Mouse (Mus musculus): ENCODE results near the gene Slc20a1. TPM values are rescaled to one million over a fixed set of nuclear protein-coding genes. Genes with fewer than 3 reads are reported as not detected.

Gene Slc20a1
- polyA plus RNA-seq, 1 experiment from 2014 or later: 47.0 TPM

DNA sequence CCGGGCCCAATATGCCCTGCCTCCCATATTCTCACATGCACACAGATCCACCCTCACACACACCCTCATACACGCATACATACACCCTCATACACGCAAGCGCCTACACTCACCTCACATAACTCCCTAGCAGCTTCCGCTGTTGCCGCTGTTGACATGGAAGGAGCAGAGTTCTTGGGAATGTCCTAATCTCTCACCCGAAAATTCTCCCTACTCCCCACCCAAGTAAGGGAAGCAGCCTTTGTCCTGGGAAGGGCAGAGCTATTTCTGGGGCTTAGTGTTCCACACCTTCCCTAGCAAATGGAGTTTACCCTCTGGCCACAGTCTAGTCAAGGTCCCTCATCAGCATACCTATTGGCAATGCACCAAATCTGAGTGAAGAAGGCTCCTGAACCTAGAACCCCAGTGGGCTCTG is 49.1 kb downstream of the Slc20a1 start:
- DNase-seq (ENCODE audit: low spot score): no peak
- WGBS: 95% methylated on average over 7 of the region's 7 CpGs

DNA sequence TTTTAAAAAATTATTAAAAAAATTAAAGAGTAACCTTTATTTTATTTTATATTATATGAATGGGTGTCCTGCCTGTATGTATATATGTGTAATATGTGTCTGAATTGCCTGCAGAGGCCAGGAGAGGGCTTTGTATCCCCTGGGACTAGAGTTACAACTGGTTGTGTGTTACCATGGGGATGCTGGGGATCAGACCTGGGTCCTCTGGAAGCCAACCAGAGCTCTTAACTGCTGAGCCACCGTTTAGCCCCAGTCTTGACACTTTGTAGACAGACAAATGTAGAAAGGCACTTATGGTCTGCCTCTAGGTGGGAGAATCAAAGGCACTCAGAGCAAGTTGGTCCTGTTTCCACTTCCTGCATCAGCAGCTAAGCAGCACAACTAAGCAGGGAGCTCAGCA is 50.8 kb downstream of the Slc20a1 start:
- Histone ChIP-seq H3K9ac (ENCODE audit: low read length) (no peak overlapping the region), H3K36me3 (ENCODE audit: control insufficient read depth, insufficient read depth, low read length) (no peaks in the 10 kb centered on the region), H3K4me3 (ENCODE audit: low read depth, low read length) (no peak overlapping the region), H3K27me3 (ENCODE audit: control insufficient read depth, insufficient read depth, low read length) (no peaks in the 10 kb centered on the region), H3K4me1 (ENCODE audit: control insufficient read depth, insufficient read depth, low read length) (no peaks in the 10 kb centered on the region), H3K4me2 (ENCODE audit: low read depth, severe bottlenecking) (no peak overlapping the region), H3K9me3 (ENCODE audit: control insufficient read depth, low read length) (no peaks in the 10 kb centered on the region), H3K27ac (replicated peaks; ENCODE audit: low read depth, low read length) (no peak overlapping the region)
- DNase-seq (ENCODE audit: low spot score) (no peak), ATAC-seq (ENCODE audit: insufficient number of reproducible peaks, low FRiP score, low TSS enrichment, low read depth) (no peak)
- 29% methylated on average over 1 of the region's 1 CpGs for WGBS

More for the DNA sequence above, 49.1 kb downstream of the Slc20a1 start:
- H3K9ac ChIP-seq (ENCODE audit: low read length): no peak overlapping the region
- H3K27me3 ChIP-seq (ENCODE audit: control insufficient read depth, insufficient read depth, low read length): no peaks in the 10 kb centered on the region
- H3K4me3 ChIP-seq (ENCODE audit: low read depth, low read length): no peak overlapping the region
- H3K36me3 ChIP-seq (ENCODE audit: control insufficient read depth, insufficient read depth, low read length): no peaks in the 10 kb centered on the region
- no peak for ATAC-seq (ENCODE audit: insufficient number of reproducible peaks, low FRiP score, low TSS enrichment, low read depth)
- H3K4me1 ChIP-seq (ENCODE audit: control insufficient read depth, insufficient read depth, low read length): no peaks in the 10 kb centered on the region
- no peaks in the 10 kb centered on the region for H3K9me3 ChIP-seq (ENCODE audit: control insufficient read depth, low read length)
- H3K27ac ChIP-seq (replicated peaks; ENCODE audit: low read depth, low read length): no peak overlapping the region
- no peak overlapping the region for H3K4me2 ChIP-seq (ENCODE audit: low read depth, severe bottlenecking)

DNA sequence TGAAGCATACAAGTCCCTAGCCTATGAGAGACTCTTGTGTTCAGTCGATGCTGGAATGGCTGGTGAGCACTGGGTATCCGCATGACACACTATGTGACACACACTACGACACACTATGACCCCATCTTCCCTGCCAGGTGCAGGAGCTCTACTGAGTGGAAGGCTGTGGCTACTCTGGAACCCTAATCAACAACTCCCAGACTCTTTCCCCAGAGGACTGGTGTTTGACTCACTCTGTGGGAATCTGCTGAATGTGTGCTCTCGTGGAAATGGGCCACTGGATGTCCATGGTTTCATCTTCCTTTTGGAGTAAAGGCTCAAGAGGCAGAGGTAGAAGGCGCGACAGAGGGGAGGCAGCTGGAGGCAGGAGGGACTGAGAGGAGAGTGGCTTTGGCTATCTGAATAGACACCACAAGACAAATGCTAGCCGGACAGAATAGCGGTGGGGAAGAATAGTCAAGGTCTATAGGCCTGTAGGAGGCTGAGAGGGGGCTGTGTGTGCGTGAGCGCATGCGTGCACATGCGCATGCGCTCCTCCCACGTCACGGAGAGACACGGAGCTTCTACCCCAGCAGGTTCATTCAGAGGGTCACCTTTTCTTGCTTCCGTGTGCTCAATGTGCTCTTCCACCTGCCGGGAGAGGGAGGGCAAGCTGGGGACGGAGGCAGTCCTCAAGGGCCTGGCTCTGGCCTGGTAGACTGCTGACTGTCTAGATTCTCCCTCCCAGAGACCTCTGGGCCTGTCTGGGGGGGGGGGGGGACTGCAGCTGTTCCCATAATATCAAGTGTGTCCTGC is 54.5 kb downstream of the Slc20a1 start:
- ATAC-seq (ENCODE audit: insufficient number of reproducible peaks, low FRiP score, low TSS enrichment, low read depth) (no peak), DNase-seq (ENCODE audit: low spot score) (no peak)
- H3K27me3 ChIP-seq (ENCODE audit: control insufficient read depth, insufficient read depth, low read length): no peaks in the 10 kb centered on the region
- H3K27ac ChIP-seq (replicated peaks; ENCODE audit: low read depth, low read length): no peak overlapping the region
- H3K9me3 ChIP-seq (ENCODE audit: control insufficient read depth, low read length): no peaks in the 10 kb centered on the region
- no peak overlapping the region for H3K9ac ChIP-seq (ENCODE audit: low read length)
- H3K4me1 ChIP-seq (ENCODE audit: control insufficient read depth, insufficient read depth, low read length): no peaks in the 10 kb centered on the region
- H3K4me2 ChIP-seq (ENCODE audit: low read depth, severe bottlenecking): no peak overlapping the region
- 90% methylated on average over 19 of the region's 19 CpGs for WGBS
- H3K36me3 ChIP-seq (ENCODE audit: control insufficient read depth, insufficient read depth, low read length): no peaks in the 10 kb centered on the region
- H3K4me3 ChIP-seq (ENCODE audit: low read depth, low read length): no peak overlapping the region

DNA sequence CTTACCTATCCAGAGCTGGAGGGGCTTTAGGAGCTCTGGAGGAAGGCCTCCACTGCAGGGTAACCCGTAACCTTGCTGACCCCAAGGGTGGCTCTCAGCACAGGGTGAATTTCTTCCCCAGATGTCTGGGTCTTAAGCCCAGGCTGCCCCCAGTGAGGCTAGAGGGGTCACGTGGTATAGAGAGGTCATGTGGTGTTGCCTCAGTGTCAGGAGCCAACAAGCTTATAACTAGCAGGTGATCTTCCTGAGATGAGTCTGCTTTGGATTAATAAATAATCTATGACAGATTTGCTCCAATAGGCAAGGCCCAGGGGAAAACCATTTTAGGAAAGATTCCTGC is 55.0 kb downstream of the Slc20a1 start:
- H3K9ac ChIP-seq (ENCODE audit: low read length): no peak overlapping the region
- H3K36me3 ChIP-seq (ENCODE audit: control insufficient read depth, insufficient read depth, low read length): no peaks in the 10 kb centered on the region
- H3K27me3 ChIP-seq (ENCODE audit: control insufficient read depth, insufficient read depth, low read length): no peaks in the 10 kb centered on the region
- no peak overlapping the region for H3K27ac ChIP-seq (replicated peaks; ENCODE audit: low read depth, low read length)
- ATAC-seq (ENCODE audit: insufficient number of reproducible peaks, low FRiP score, low TSS enrichment, low read depth) (no peak), DNase-seq (ENCODE audit: low spot score) (no peak)
- no peaks in the 10 kb centered on the region for H3K9me3 ChIP-seq (ENCODE audit: control insufficient read depth, low read length)
- no peak overlapping the region for H3K4me3 ChIP-seq (ENCODE audit: low read depth, low read length)
- WGBS: 41% methylated on average over 2 of the region's 2 CpGs
- no peaks in the 10 kb centered on the region for H3K4me1 ChIP-seq (ENCODE audit: control insufficient read depth, insufficient read depth, low read length)
- no peak overlapping the region for H3K4me2 ChIP-seq (ENCODE audit: low read depth, severe bottlenecking)

DNA sequence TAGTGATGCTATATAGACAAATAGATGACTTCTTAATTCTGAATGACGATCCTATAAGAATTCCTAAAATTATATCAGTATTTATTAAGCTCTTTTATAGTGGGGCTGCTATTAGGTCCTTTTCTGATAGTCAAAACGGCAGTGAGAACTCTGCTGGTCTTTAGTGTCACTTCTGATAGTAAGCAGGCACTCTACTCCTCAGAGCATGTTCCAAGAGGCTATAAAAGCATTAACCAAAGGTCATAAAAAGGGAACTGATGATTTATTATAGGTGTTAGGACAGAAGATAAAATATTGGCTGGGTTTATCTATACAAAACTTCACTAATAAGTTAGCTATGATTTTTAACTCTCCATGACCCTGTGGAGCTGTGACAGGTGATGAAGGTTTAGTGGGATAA is 55.5 kb downstream of the Slc20a1 start:
- Histone ChIP-seq H3K36me3 (ENCODE audit: control insufficient read depth, insufficient read depth, low read length) (no peaks in the 10 kb centered on the region), H3K9ac (ENCODE audit: low read length) (no peak overlapping the region), H3K27me3 (ENCODE audit: control insufficient read depth, insufficient read depth, low read length) (no peaks in the 10 kb centered on the region), H3K27ac (replicated peaks; ENCODE audit: low read depth, low read length) (no peak overlapping the region), H3K4me3 (ENCODE audit: low read depth, low read length) (no peak overlapping the region), H3K4me1 (ENCODE audit: control insufficient read depth, insufficient read depth, low read length) (no peaks in the 10 kb centered on the region), H3K4me2 (ENCODE audit: low read depth, severe bottlenecking) (no peak overlapping the region), H3K9me3 (ENCODE audit: control insufficient read depth, low read length) (no peaks in the 10 kb centered on the region)
- ATAC-seq (ENCODE audit: insufficient number of reproducible peaks, low FRiP score, low TSS enrichment, low read depth): no peak
- WGBS: 42% methylated on average over 2 of the region's 2 CpGs
- DNase-seq (ENCODE audit: low spot score): no peak

DNA sequence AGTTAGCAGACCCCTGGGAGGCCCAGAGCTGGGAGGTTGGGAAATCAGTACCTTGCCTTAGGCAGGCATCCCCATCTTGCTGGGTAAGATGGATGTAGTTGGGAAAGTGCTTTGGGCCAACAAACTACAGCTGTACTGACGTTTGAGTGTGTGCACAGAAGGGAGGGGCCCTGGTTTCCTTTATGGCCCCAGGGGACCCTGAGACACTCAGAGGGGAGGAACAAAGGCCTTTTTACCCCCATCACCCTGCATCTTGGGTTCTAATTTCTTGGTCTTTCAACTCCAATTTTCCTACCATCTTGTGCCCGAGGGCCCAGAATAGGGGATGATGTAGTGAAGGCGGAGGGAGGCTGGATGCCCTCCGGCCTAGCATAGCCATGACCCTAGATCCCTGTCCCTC is 57.4 kb downstream of the Slc20a1 start:
- no peaks in the 10 kb centered on the region for H3K9me3 ChIP-seq (ENCODE audit: control insufficient read depth, low read length)
- no peaks in the 10 kb centered on the region for H3K36me3 ChIP-seq (ENCODE audit: control insufficient read depth, insufficient read depth, low read length)
- H3K27ac ChIP-seq (replicated peaks; ENCODE audit: low read depth, low read length): no peak overlapping the region
- no peak overlapping the region for H3K4me3 ChIP-seq (ENCODE audit: low read depth, low read length)
- no peak overlapping the region for H3K4me2 ChIP-seq (ENCODE audit: low read depth, severe bottlenecking)
- no peak for ATAC-seq (ENCODE audit: insufficient number of reproducible peaks, low FRiP score, low TSS enrichment, low read depth)
- H3K27me3 ChIP-seq (ENCODE audit: control insufficient read depth, insufficient read depth, low read length): no peaks in the 10 kb centered on the region
- no peaks in the 10 kb centered on the region for H3K4me1 ChIP-seq (ENCODE audit: control insufficient read depth, insufficient read depth, low read length)
- WGBS: 65% methylated on average over 4 of the region's 4 CpGs
- no peak for DNase-seq (ENCODE audit: low spot score)
- no peak overlapping the region for H3K9ac ChIP-seq (ENCODE audit: low read length)

DNA sequence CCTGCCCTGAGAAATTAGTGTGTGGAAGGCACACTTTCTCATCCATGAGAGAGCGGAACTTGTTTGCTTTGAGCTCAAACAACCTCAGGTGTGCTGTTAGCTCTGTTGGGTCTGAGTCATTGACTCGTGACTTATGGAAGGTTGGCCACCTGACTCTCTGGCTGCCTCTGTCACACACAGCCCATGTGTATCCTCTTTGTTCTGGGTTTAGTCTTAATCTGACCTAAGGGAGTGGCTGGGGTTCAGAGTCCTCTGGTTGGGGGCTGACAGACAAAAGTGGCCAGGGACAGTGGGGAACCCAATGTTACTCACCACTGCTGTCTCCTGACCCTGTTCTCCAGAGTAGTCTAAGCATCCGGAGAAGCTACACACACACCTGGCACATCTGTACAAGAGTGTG is 59.5 kb downstream of the Slc20a1 start:
- Histone ChIP-seq H3K9me3 (ENCODE audit: control insufficient read depth, low read length) (no peaks in the 10 kb centered on the region), H3K36me3 (ENCODE audit: control insufficient read depth, insufficient read depth, low read length) (no peaks in the 10 kb centered on the region), H3K4me3 (ENCODE audit: low read depth, low read length) (no peak overlapping the region), H3K4me1 (ENCODE audit: control insufficient read depth, insufficient read depth, low read length) (no peaks in the 10 kb centered on the region), H3K4me2 (ENCODE audit: low read depth, severe bottlenecking) (no peak overlapping the region), H3K27me3 (ENCODE audit: control insufficient read depth, insufficient read depth, low read length) (no peaks in the 10 kb centered on the region), H3K9ac (ENCODE audit: low read length) (no peak overlapping the region), H3K27ac (replicated peaks; ENCODE audit: low read depth, low read length) (no peak overlapping the region)
- ATAC-seq (ENCODE audit: insufficient number of reproducible peaks, low FRiP score, low TSS enrichment, low read depth): no peak
- 92% methylated on average over 3 of the region's 3 CpGs for WGBS
- DNase-seq (ENCODE audit: low spot score): no peak

DNA sequence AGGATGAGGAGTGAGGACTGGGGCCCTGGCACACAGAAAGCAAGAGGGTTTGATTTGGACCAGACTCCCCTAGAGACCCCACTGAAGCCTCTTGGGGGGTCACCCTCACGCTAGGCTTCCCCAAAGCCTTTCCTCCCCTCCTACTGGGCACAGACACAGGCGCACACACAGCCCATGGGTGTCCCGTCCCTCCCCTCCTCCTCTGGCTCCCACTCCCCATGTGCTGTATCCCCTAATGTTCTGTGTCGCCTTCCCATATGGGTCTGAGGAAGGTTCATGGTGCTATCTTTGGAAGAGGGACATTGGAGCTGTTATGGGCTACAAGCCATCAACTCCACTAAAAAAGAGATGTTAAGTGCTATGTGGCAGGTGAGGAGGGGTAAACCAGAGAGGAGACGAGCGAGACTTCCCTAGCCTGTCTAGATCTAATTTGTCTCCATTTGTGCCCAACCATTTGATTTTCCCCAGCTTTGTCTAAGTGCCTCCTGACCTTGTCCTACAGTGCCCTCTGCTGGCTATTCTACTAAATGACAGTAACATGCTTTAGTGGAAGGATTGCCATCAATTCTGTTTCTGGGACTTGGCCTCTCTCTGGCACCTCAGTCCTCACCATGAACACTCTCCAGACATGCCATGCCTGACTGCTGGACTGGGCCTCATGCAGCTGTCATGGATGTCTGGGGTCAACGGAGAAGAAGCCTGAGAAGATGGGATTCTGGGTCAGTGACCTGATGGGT is 60.1 kb downstream of the Slc20a1 start:
- Histone ChIP-seq H3K9ac (ENCODE audit: low read length) (no peak overlapping the region), H3K27ac (replicated peaks; ENCODE audit: low read depth, low read length) (no peak overlapping the region), H3K36me3 (ENCODE audit: control insufficient read depth, insufficient read depth, low read length) (no peaks in the 10 kb centered on the region), H3K27me3 (ENCODE audit: control insufficient read depth, insufficient read depth, low read length) (no peaks in the 10 kb centered on the region), H3K4me1 (ENCODE audit: control insufficient read depth, insufficient read depth, low read length) (no peaks in the 10 kb centered on the region), H3K4me2 (ENCODE audit: low read depth, severe bottlenecking) (no peak overlapping the region), H3K9me3 (ENCODE audit: control insufficient read depth, low read length) (no peaks in the 10 kb centered on the region), H3K4me3 (ENCODE audit: low read depth, low read length) (no peak overlapping the region)
- DNase-seq (ENCODE audit: low spot score) (peak; percentile 71), ATAC-seq (ENCODE audit: insufficient number of reproducible peaks, low FRiP score, low TSS enrichment, low read depth) (no peak)
- WGBS: 43% methylated on average over 7 of the region's 7 CpGs
